Mouse (Mus musculus) ES-Bruce4 (cell line): ENCODE data around the gene Hbq1b. TPM values are rescaled to one million over a fixed set of nuclear protein-coding genes. Genes with fewer than 3 reads are reported as not detected.
"Not testable (repeated sequence)": the region's sequence is repeated elsewhere in the genome, so short reads cannot be mapped to it uniquely, and the experiment has no call there.

Experiments used
- H3K27ac ChIP-seq: 2 replicates; pipeline ENCODE4 v1.5.1; 2012; ENCODE audit warnings: low read length, inconsistent platforms; ENCODE audit not compliant: insufficient read depth
- H3K27me3 ChIP-seq: 2 replicates; pipeline ENCODE4 v1.6.1; 2012; ENCODE audit warnings: mild to moderate bottlenecking, low read length, inconsistent platforms; ENCODE audit not compliant: control insufficient read depth, poor library complexity, insufficient read depth, severe bottlenecking
- H3K36me3 ChIP-seq: 2 replicates; pipeline ENCODE4 v1.6.1; 2012; ENCODE audit warnings: inconsistent platforms, mild to moderate bottlenecking, low read length, moderate library complexity; ENCODE audit not compliant: control insufficient read depth, poor library complexity, insufficient read depth, severe bottlenecking
- H3K4me1 ChIP-seq: one replicate; pipeline ENCODE4 v1.8.1; 2011; ENCODE audit warnings: low read length; ENCODE audit not compliant: control insufficient read depth, insufficient read depth
- H3K4me3 ChIP-seq: 2 replicates; pipeline ENCODE4 v1.5.1; 2011; ENCODE audit warnings: low read depth, mild to moderate bottlenecking, low read length
- H3K9ac ChIP-seq: 2 replicates; pipeline ENCODE4 v1.6.1; 2012; ENCODE audit warnings: low read depth, mild to moderate bottlenecking, inconsistent platforms; ENCODE audit not compliant: poor library complexity, severe bottlenecking
- H3K9me3 ChIP-seq: replicated peaks from 2 replicates; pipeline ENCODE4 v1.6.1; 2012; ENCODE audit warnings: mild to moderate bottlenecking, low read length, inconsistent platforms; ENCODE audit not compliant: control insufficient read depth, poor library complexity, insufficient read depth, severe bottlenecking
- CTCF ChIP-seq: IDR thresholded peaks from one replicate; pipeline ENCODE4 v1.8.1; 2011; ENCODE audit warnings: low read depth, low read length
- EP300 ChIP-seq: IDR thresholded peaks from 2 replicates; pipeline ENCODE4 v1.6.1; 2011; ENCODE audit warnings: low read depth, low read length; ENCODE audit not compliant: insufficient read depth
- POLR2A ChIP-seq: IDR thresholded peaks from one replicate; pipeline ENCODE4 v1.8.1; 2011; ENCODE audit warnings: low read length; ENCODE audit not compliant: insufficient read depth
- polyA plus RNA-seq: library from polyadenylated mRNA; stranded (reverse); fragments of >200 nt; gene quantifications from 2 replicates; pipeline ENCODE4 v1.2.4, GENCODE M21; 2011; ENCODE audit warnings: low read depth; ENCODE audit not compliant: missing spikeins, insufficient read depth, insufficient read length

Hbq1b gene
- not detected in 2 replicates for polyA plus RNA-seq

DNA sequence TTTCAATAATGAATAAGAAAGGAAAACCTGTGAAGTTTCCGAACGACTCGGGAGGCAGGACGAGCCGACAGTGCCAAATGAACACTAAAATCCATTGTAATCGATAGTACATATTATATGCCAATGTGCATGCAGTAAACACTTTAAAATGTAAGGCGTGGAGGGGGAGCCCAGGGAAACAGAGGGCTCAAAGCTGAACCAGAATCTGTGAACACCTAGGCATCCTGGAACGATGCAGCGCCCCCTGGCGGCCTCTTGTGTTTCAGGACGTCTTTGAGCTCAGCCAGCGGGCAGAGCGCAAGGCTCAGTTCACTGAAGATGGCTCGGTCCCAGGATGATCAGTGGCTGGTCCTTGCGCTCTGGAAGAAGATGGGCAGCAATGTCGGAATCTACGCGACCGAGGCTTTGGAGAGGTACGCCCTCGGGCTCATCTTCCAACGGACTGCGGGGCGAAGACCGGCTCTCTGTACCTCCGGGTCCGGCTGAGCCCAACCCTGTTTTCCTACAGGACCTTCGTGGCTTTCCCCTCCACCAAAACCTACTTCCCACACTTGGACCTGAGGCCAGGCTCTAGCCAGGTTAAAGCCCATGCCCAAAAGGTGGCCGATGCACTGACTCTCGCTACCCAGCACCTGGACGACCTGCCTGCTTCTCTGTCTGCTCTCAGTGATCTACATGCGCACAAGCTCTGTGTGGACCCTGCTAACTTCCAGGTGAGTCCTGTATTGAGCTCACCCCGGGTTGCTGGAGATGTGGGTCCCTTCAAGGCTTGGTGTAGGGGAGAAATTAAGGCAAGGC is at the start of gene Hbq1b:
Gene Hbq1b (plus strand): TSS at position 271 of the 798 bp plus-strand sequence.
- H3K27me3 ChIP-seq, H3K9ac ChIP-seq, H3K36me3 ChIP-seq, H3K27ac ChIP-seq, H3K9me3 ChIP-seq, H3K4me1 ChIP-seq: not testable (repeated sequence)
- H3K4me3 ChIP-seq: peak within 1 kb of the TSS; percentile 55
- TF ChIP-seq CTCF: peak; percentile 56

DNA sequence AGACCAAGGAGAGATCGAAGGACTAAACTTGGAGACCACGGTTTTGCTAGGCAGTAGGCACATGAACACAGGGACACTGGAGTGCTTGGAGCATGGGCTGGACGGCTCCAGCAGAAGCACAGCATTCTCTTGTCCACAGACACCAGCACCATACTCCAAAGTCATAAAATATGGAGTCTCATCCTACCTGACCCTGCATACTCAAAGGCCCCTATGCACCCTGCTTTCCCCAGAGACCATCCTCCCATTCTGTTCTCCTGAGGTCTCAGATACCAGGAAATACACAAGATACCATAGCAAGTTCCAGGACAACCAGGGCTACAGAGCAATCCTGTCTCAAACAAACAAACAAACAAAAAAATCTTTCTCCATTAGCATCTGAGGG is 49.4 kb upstream of the Hbq1b start:
- no peaks in the 10 kb centered on the region for H3K9me3 ChIP-seq
- H3K9ac ChIP-seq: no peak overlapping the region
- no peak overlapping the region for H3K27ac ChIP-seq
- no peaks in the 10 kb centered on the region for H3K27me3 ChIP-seq
- H3K4me3 ChIP-seq: no peak overlapping the region
- no peak for TF ChIP-seq POLR2A
- no peak for TF ChIP-seq EP300
- TF ChIP-seq CTCF: no peak
- peaks cover 1% of the 10 kb centered on the region; the same call in 1 of the 2 replicates for H3K36me3 ChIP-seq
- no peaks in the 10 kb centered on the region for H3K4me1 ChIP-seq

DNA sequence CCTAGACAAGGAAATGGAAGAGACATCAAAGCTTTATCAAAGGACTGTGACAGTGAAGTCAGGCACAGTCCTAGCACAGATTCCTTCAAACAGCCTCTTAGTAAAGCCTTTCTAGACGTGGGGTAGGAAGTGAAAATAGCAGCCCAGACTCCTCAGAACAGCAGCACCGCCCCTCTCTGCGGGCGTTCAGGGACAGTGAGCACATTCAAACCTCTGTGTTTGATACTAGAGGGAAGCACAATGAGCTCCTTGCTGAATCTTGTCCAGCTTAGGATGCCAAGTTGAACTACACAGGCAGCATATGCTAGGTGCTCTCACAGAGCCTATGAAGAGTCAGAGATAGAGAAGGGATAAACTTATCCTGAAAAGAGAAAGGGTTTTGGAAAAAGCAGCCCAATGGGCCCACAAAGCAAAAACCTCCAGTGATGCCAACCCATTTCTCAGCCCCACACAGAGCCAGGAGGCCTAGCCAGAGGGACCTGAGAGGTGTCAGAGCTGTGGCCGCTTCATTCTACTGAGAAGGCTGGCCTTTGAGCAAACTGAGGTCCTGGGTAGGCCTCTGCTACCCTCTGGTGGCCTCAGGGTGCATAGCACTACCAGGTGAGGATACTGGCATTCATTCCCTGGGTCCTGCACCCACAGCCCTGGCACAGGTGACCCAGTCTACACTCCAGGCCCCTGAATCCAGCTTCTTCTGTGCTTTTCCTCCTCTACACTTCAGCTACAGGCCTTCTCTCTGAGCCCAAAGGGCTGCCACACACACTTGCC is 48.5 kb upstream of the Hbq1b start:
- TF ChIP-seq EP300 (no peak), CTCF (peak; percentile 95), POLR2A (no peak)
- no peaks in the 10 kb centered on the region for H3K9me3 ChIP-seq
- no peak overlapping the region for H3K4me3 ChIP-seq
- H3K27ac ChIP-seq: no peak overlapping the region
- no peak overlapping the region for H3K9ac ChIP-seq
- no peaks in the 10 kb centered on the region for H3K27me3 ChIP-seq
- H3K36me3 ChIP-seq: no peaks in the 10 kb centered on the region; the same call in 1 of the 2 replicates
- H3K4me1 ChIP-seq: no peaks in the 10 kb centered on the region

DNA sequence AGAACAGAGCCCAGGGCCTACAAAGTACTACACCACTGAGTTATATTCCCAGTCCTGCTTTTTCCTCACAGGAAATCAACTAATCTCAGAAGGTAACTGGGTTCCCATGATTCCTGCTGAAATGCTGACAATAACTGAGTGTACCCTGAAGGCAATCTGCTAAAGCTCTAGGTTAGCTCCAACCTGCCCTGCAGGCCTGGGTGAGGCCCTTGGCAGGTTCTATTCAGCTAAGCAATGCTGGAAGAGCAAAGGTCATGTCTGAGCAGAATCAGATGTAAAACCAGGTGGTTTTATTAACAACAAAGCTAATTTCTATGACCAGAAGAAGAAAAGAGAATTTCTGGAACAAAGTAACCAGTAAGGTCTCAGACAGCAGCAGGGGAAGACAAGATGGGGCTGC is 45.4 kb upstream of the Hbq1b start:
- TF ChIP-seq EP300 (no peak), CTCF (no peak), POLR2A (no peak)
- H3K27ac ChIP-seq: no peak overlapping the region
- H3K4me3 ChIP-seq: no peak overlapping the region
- H3K36me3 ChIP-seq: no peaks in the 10 kb centered on the region
- no peak overlapping the region for H3K9ac ChIP-seq
- peaks cover 3% of the 10 kb centered on the region for H3K4me1 ChIP-seq
- H3K9me3 ChIP-seq: no peaks in the 10 kb centered on the region
- no peaks in the 10 kb centered on the region for H3K27me3 ChIP-seq

DNA sequence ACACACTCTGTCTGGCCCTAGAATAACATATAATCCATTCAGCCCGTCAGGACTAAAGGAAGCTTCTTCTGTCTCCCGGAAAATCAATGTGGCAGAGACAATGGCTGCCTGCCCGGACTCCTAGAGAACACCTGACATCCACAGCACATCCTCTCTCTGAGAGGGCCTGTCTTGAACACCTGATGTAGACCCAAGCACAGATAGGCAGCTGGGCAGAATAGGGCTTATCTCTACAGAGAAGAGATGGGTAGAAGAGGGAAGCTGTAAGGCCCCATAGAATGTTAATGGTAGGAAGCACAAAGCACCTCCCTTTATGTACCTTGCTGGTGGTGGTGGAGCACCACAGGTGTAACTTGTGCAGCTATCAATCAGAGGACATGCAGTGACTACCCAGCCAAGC is 44.6 kb upstream of the Hbq1b start:
- Histone ChIP-seq H3K9ac (no peak overlapping the region), H3K36me3 (0 out of 2 replicates have a peak, but pooled peaks cover 2% of the 10 kb centered on the region), H3K4me1 (peaks cover 3% of the 10 kb centered on the region), H3K4me3 (no peak overlapping the region), H3K27ac (no peak overlapping the region), H3K27me3 (no peaks in the 10 kb centered on the region), H3K9me3 (no peaks in the 10 kb centered on the region)
- TF ChIP-seq EP300: no peak
- TF ChIP-seq CTCF: no peak
- TF ChIP-seq POLR2A: no peak
